Mouse (Mus musculus) granulocyte monocyte progenitor cell, adult 5-6 weeks (primary cell): ENCODE results near the gene Pnmal2. TPM values are rescaled to one million over a fixed set of nuclear protein-coding genes. Genes with fewer than 3 reads are reported as not detected.
"Not testable (repeated sequence)": the region's sequence is repeated elsewhere in the genome, so short reads cannot be mapped to it uniquely, and the experiment has no call there.

Experiments
- ATAC-seq: replicated peaks from 2 replicates; pipeline ENCODE4 v1.8.0; 2016; ENCODE audit warnings: mild to moderate bottlenecking, moderate TSS enrichment, inconsistent platforms; ENCODE audit not compliant: poor library complexity, severe bottlenecking
- total RNA-seq, 2 experiments: library from RNA; stranded (forward) in 1 of 2; stranded (reverse) in 1 of 2; fragments of 200-712, 200-1000 nt in 1 of 2; fragments of >200 nt in 1 of 2; fragmentation: Nextera tagmentation in 1 of 2; gene quantifications; 2 replicates each; pipeline ENCODE4 v1.2.3; 2014 to 2017

The Pnmal2 gene
- total RNA-seq, 2 experiments from 2014 or later, result not detected

- no peak for ATAC-seq
Observed at GRCm38 (mm10) chr7:16938117-16938791, 6.2 kb upstream of the Pnmal2 start.

DNA sequence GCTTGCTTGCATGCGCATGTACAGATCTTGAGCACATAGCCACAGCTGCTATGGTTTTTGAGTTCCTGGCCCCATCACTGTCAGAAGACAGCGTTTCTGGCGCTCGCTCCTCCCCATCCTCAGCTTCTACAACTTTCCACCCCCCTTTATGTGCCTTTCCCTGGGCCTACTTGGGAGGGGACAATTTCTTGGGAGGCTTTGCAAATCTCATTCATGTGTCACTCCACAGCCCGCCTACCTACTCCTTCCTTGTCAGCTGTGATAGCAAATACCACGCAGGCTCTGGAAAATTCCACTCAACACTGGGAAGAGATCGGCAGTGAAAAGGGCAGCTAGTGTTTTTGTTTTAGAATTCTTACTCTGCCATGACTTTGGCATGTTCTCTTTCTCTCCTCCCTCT is 4.2 kb upstream of the Pnmal2 start:
- no peak for ATAC-seq

DNA sequence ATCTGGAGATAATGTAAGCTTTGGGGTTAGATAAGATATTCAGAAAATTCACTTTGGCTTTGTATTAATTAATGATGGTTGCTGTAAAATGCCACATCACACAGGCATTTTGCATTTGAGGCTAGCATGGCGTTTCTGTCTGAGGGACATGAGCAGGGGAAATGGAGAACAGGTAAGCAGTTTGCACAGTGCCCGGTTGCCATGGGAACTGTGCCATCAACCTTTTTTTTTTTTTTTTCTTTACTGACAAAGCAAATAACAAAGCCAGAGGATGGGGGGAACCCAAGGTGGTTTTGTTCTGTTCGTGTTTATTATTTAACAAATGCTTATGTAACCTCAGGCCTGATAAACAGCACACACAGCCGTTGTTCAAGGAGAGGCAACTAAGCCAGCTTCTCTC is 1.6 kb upstream of the Pnmal2 start:
- no peak for ATAC-seq

DNA sequence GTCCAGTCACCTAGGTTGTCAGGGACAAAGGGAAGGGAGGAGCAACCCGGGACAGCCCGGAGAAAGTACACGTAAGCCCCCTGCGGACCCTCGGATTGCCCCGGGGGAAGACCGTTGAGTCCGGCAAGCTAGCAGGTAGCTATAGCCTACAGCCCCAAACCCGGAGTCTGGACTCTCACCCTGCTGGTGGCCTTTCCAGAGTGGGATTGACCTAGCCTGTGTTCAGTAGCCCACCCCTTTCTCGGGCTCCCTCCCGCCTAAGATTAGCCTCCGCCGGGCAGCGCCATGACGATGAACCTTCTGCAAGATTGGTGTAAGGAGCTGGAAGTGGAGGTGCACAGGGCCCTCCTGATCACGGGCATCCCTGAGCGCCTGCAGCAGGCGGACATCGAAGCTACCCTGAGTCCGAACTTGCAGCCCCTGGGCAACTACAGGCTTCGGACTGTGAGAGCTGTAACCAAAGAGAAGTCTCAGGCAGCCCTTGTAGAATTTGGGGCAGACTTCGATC is 380 bp downstream of the Pnmal2 start:
- ATAC-seq, result no peak

GRCm38 (mm10) chr7:16945419-16945818 is 937 bp downstream of the Pnmal2 start:
- no peak for ATAC-seq

DNA sequence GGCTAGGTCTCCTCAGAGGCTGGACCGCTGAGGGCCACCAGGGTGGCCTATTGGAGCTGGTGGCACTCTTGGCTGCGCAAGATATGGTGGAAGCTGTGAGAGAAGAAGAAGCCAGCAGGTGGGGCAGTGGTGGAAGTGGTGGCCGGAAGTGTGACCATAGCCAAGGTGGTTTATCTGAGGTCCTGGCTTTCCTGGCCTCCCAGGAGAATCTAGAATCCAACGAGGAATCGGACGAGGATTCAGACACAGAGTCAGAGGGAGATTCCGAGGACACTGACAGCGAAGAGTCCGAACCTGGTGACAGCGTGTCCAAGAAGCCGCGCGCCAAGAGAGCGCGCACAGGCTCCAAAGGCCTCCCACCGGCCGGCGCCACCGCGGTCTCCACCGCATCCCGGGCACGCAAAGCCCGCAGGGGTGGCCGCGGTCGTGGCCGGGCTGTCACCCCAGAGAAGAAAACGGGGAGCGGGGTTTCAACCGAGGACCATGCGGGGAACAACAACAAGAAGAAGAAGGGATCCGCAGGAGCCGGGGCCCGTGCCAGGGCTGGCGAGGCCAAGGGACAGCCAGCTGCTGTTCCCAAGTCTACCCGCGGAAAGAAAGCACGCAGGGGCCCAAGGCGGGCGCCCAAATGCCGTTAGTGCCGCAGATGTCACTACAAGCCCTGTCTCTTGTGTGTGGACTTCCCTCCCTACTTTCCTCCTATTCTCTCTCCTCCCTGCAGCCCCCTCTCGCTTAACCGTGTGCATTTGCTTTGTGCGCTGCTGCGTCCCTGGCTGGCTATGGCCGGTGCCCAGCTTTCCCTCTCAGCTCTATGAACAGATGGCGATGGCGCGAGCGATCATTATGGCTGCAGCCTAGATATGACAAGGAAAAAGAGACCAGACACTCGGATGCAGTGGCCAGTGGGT is 2.2 kb downstream of the Pnmal2 start:
- no peak for ATAC-seq

GRCm38 (mm10) chr7:16947349-16947895 is 2.9 kb downstream of the Pnmal2 start:
- no peak for ATAC-seq

DNA sequence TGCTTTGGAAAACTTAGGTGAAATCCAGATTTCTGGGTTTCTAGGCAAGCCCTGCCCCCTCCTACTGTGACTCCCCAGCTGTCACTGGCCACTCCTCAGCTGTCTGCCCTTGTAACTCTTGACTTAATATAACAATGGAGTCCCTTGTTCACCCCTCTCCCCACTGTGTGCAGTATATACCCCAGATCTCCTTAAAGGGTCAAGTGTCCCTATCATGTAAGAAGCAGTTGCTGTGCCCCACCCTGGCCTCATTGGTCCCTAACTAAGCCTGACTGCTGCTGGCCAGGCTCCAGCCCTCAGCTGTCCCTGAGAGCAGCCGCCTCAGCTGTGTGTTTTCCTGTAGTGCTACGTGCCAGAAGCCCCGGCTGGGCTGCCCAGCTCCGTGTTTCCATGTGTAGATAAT is 3.5 kb downstream of the Pnmal2 start:
- ATAC-seq, result no peak

- ATAC-seq, result no peak
Observed at GRCm38 (mm10) chr7:16948923-16949458, 4.5 kb downstream of the Pnmal2 start.

GRCm38 (mm10) chr7:16949908-16950841 is 5.7 kb downstream of the Pnmal2 start:
- ATAC-seq, result peak; percentile 67

DNA sequence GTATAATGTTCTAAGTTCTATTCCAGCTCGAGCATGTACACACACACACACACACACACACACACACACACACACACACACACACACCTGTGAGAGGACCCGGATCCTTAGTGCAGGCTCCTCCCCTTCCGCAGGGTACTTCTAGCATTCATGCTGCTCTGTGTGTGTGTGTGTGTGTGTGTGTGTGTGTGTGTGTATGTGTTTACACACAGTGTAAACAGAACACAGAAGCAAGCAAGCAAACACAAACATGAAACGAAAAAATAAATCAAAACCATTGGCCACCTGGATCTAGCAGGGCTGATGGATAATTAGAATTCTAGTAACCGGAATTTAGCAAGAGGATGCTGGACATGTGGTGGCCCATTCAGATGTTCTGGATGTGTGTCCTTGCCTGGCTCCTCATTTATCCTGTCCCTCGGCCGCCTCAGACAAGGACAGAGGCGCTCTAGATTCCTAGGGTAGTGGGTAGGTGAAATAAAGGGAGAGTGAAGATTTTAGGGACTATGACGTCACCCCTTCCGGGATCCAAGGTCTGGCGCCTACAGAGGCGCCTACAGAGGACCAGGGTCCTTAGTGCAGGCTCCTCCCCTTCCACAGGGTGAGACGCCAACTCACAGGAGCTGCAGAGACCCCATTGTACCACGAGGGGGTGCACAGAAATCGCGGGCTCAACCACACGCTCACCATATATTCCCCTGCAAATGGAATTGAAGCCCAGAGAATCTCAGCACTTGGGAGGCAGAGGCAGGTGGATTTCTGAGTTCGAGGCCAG is 6.6 kb downstream of the Pnmal2 start:
- ATAC-seq, result peak; percentile 89

DNA sequence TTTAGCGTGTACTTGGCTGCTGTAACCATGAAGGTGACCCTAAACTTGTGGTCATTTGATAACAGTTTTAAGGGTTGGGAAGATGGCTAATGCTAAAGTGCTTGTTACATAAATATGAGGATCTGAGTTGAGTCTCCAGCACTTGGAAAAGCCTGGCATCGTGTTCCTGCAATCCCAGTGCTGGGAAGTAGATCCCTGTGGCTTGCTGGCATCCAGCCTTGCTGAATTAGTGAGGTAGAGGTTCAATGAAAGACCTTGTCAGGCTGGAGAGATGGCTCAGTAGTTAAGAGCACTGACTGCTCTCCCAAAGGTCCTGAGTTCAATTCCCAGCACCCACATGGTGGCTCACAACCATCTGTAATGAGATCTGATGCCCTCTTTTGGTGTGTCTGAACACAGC is 9.3 kb downstream of the Pnmal2 start:
- not testable (repeated sequence) for ATAC-seq

- no peak for ATAC-seq
Observed at GRCm38 (mm10) chr7:16955712-16956111, 11.2 kb downstream of the Pnmal2 start.

GRCm38 (mm10) chr7:16956410-16957265 is 12.2 kb downstream of the Pnmal2 start:
- ATAC-seq, result no peak

DNA sequence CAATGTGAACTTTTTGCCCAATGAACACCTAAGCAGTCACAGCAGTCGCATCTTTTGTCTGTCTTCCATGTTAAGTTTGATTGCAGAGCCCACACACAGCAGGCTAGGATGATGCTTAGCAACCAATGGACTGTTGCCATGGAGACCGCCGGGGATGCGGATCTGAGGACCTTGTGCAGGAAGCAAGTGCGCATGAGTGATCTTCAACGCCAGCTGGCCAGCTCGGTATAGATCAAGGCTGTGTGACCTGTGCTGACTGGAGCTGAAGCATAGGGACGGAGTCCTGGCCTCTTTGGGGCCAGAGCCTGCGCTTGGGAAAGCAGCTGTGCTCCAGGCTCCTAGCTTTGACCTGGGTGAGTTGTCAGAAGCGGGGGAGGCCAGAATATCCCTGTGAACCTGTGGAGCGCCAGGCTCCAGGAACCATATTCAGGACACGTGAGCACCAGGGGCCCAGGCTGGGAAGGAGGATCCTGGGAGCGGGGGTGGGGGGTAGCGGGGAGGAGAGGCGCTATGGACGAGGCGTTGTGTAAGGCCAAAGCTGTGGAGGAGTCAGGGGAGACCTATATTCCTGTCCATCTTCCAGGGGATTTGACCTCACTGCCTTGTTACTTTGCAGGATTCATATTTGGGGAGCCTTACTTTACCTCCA is 15.2 kb downstream of the Pnmal2 start, which contains the start of gene Pnmal1:
TSS of gene Pnmal1 (plus strand) at position 141 of the 649 bp plus-strand sequence.
- ATAC-seq, result no peak

DNA sequence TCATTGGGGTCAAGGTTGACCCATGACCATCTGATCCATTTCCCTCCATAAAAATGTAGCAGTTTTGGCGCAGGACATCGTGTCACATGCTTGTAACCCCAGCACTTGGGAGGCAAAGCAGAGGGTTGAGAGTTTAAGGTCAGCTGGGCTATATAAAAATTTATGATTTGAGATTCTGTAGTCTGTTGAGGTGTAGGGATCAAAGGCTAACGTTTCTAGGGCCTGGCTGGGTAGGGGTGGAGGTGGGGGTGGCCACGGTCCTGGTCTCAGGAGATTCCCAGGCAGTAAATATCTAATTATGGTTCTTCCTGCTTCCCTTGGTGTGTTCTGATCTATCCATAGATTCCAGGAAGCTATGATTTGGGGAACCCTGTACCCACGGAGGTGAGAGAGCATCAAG is 17.2 kb downstream of the Pnmal2 start:
- no peak for ATAC-seq

DNA sequence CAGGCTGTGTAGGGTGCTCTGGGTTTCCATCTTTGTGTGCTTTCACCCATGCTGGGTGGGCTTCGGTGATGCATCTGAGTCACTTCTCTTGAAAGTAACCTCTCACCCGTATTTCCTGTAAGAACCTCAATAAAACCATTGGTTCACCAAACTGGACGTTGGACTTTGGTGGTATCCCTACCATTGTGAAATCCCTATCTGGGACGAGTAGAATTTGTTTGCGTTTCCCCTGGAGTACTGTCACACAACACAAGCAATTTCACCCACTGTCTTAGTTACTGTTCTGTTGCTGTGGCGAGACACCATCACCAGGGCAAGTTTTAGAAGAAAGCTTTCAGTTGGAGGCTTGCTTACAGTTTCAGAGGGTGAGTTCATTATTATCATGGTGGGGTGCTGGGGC is 23.9 kb downstream of the Pnmal2 start:
- no peak; the same call in 1 of the 2 replicates for ATAC-seq
